Mouse (Mus musculus) forebrain, embryonic 11.5 days (tissue): Measurements from ENCODE around the gene Amt. TPM values are rescaled to one million over a fixed set of nuclear protein-coding genes. Genes with fewer than 3 reads are reported as not detected.
"Not testable (repeated sequence)": the region's sequence is repeated elsewhere in the genome, so short reads cannot be mapped to it uniquely, and the experiment has no call there.

Source experiments
- ATAC-seq: fragments of 200-750 bp; cut with Nextera tagmentation; replicated peaks from 2 replicates; pipeline ENCODE4 v1.8.0; 2017; ENCODE audit warnings: moderate TSS enrichment; ENCODE audit not compliant: low FRiP score
- DNase-seq: peaks from one replicate; pipeline ENCODE4 v3.0.0-alpha.2; 2017; ENCODE audit warnings: low spot score
- H3K27ac ChIP-seq: fragments of 300-500 bp; sonication (generic); 2 replicates; pipeline ENCODE4 v1.5.1; 2014; ENCODE audit warnings: low read depth, low read length
- H3K27me3 ChIP-seq: fragments of 300-500 bp; sonication (generic); 2 replicates; pipeline ENCODE4 v1.6.1; 2014; ENCODE audit warnings: mild to moderate bottlenecking, low read length, mixed read lengths; ENCODE audit not compliant: control insufficient read depth, insufficient read depth
- H3K36me3 ChIP-seq: fragments of 300-500 bp; sonication (generic); 2 replicates; pipeline ENCODE4 v1.6.1; 2014; ENCODE audit warnings: mild to moderate bottlenecking, low read length, moderate library complexity, mixed read lengths; ENCODE audit not compliant: control insufficient read depth, insufficient read depth
- H3K4me1 ChIP-seq: fragments of 300-500 bp; sonication (generic); replicated peaks from 2 replicates; pipeline ENCODE4 v1.6.1; 2014; ENCODE audit warnings: low read length, mixed read lengths; ENCODE audit not compliant: control insufficient read depth, insufficient read depth
- H3K4me2 ChIP-seq: fragments of 300-500 bp; sonication (generic); 2 replicates; pipeline ENCODE4 v1.6.1; 2014; ENCODE audit warnings: low read depth, mild to moderate bottlenecking, low read length, moderate library complexity, mixed read lengths; ENCODE audit not compliant: severe bottlenecking
- H3K4me3 ChIP-seq: fragments of 300-500 bp; sonication (generic); 2 replicates; pipeline ENCODE4 v1.5.1; 2014; ENCODE audit warnings: low read depth, low read length
- H3K9ac ChIP-seq: fragments of 300-500 bp; sonication (generic); 2 replicates; pipeline ENCODE4 v1.6.1; 2014; ENCODE audit warnings: low read length
- H3K9me3 ChIP-seq: fragments of 300-500 bp; sonication (generic); 2 replicates; pipeline ENCODE4 v1.6.1; 2016; ENCODE audit warnings: low read length, mixed read lengths; ENCODE audit not compliant: control insufficient read depth
- WGBS: fragments of 180-500 bp; shearing (Covaris S2); extraction: QIAGEN DNeasy Blood & Tissue Kit; methylation state at CpG from one replicate; pipeline ENCODE4 v1.1.7; 2014; 5-methylcytosine and 5-hydroxymethylcytosine counted together
- polyA plus RNA-seq: library from polyadenylated mRNA; unstranded; fragments of >200 nt; fragmentation: Nextera tagmentation; extraction: Ambion mirVana; gene quantifications from 2 replicates; pipeline ENCODE4 v1.2.1, GENCODE M21; 2014

Amt gene
- polyA plus RNA-seq, 1 experiment from 2014 or later, result 25.9 TPM

DNA sequence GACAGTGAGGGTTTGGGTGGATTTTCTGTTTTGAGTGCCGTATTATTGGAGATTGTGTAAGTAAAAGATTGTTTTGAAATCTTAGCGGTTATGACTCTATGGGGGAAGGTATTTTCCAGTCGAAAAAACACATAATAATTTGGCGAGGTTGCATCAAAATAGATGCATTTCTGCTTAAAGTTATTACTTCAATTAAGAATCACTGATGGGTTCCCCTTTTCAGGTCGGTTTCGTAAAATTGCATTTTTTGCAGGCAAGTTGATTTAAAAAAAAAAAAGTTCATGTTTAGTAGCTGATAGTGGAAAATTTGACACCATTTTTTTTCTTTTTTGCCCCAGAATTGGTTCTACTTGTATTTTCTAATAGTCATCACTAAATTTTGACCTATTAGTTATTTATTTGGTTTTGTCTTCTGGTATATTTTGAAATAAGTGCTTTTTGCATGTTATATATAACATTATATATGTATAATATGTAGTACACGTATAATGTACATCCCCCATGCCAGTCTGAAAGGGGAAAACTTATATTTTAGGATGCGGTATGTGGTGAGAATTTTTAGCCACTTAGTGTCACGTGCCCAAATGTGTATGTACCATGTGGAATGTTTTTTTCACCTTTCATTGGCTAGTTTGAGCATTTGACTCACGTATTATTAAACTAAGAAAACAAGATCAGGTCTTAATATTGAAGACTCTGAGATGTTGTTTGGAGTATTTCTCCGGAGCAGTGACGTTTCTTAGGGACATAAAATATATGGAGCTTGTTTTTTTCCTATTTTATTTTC, 10.6 kb downstream of the Amt start:
- no peaks in the 10 kb centered on the region for H3K36me3 ChIP-seq
- DNase-seq (no peak), ATAC-seq (no peak)
- H3K4me2 ChIP-seq, result peak overlapping the region; percentile 59
- no peaks in the 10 kb centered on the region for H3K9me3 ChIP-seq
- 28% methylated on average over 12 of the region's 12 CpGs for WGBS
- H3K9ac ChIP-seq, result peak overlapping the region; percentile 94
- peak overlapping the region; percentile 90 for H3K4me3 ChIP-seq
- peaks cover 3% of the 10 kb centered on the region; the same call in 1 of the 2 replicates for H3K4me1 ChIP-seq
- no peaks in the 10 kb centered on the region for H3K27me3 ChIP-seq
- H3K27ac ChIP-seq, result peak overlapping the region; percentile 99; the same call in 1 of the 2 replicates

DNA sequence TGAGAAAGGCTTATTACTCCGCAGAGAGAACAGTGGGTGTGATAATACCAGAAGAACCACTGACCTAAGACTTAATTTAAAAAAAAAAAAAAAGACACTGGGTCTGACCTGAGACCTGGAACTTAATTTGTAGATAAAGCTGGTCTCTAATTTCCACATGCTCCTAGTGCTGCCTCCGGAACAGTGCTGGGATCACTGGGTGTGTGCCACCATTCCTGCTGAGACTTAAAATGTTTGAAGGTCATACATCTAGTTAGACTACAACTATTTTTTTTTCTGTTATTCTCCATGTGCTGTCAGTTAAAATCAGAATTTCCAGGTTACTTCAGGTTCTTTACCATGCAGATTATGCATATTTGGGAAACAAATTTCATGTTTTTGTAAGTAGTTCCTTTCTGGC, 11.5 kb downstream of the Amt start:
- H3K9ac ChIP-seq, result peak overlapping the region; percentile 27; the same call in 1 of the 2 replicates
- H3K4me2 ChIP-seq, result peak overlapping the region; percentile 59
- H3K27me3 ChIP-seq, result no peaks in the 10 kb centered on the region
- no peak overlapping the region for H3K27ac ChIP-seq
- ATAC-seq (no peak), DNase-seq (no peak)
- WGBS, result 77% methylated on average over 2 of the region's 2 CpGs
- peaks cover 3% of the 10 kb centered on the region; the same call in 1 of the 2 replicates for H3K4me1 ChIP-seq
- no peaks in the 10 kb centered on the region for H3K9me3 ChIP-seq
- no peaks in the 10 kb centered on the region for H3K36me3 ChIP-seq
- H3K4me3 ChIP-seq, result peak overlapping the region; percentile 90

DNA sequence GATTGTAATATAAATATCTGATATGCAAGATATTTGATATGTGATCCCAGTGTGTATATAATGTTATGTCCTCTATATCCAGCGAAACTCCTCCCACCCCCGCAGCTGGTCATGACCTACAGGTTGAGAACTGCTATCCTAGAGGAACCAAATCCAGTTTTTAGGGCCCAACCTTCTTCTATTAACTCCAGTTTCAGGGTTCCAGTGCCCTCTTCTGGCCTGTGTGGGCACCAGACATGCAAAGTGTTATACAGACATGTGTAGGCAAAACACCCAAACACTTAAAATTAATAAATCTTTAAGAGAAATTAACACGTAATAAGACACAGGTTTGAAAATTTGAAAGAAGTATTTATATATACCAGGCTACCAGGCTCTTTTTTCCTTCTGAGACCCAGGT, 20.9 kb downstream of the Amt start:
- Histone ChIP-seq H3K27me3 (no peaks in the 10 kb centered on the region), H3K4me1 (no peaks in the 10 kb centered on the region), H3K27ac (no peak overlapping the region), H3K9me3 (no peaks in the 10 kb centered on the region), H3K4me3 (no peak overlapping the region), H3K9ac (no peak overlapping the region), H3K4me2 (no peak overlapping the region), H3K36me3 (peaks cover 2% of the 10 kb centered on the region; the same call in 1 of the 2 replicates)
- 96% methylated on average over 3 of the region's 3 CpGs for WGBS
- ATAC-seq (no peak), DNase-seq (no peak)

DNA sequence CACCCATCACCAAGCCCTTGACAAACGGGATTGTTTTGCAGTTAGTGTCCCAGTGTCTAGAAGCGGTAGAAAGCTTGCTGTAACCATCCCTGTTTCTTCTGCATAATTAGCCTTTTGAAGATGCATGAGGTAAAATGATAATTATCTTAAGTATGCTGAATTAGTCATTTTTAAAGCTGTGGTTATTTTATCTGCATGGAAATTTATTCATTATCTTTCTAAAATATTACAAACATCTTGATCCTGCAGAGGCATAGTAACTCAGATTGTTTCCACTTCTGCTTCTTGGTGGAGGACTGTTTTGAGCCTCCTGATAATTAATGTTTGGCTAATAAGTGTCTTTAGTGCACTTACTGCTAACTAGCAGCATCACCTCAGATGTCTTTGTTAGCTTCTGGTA, 21.8 kb downstream of the Amt start:
- Histone ChIP-seq H3K4me1 (no peaks in the 10 kb centered on the region), H3K9ac (no peak overlapping the region), H3K4me2 (no peak overlapping the region), H3K36me3 (peaks cover 2% of the 10 kb centered on the region; the same call in 1 of the 2 replicates), H3K9me3 (no peaks in the 10 kb centered on the region), H3K27ac (no peak overlapping the region), H3K4me3 (no peak overlapping the region), H3K27me3 (no peaks in the 10 kb centered on the region)
- 94% methylated on average over 2 of the region's 2 CpGs for WGBS
- no peak for ATAC-seq
- DNase-seq, result no peak

DNA sequence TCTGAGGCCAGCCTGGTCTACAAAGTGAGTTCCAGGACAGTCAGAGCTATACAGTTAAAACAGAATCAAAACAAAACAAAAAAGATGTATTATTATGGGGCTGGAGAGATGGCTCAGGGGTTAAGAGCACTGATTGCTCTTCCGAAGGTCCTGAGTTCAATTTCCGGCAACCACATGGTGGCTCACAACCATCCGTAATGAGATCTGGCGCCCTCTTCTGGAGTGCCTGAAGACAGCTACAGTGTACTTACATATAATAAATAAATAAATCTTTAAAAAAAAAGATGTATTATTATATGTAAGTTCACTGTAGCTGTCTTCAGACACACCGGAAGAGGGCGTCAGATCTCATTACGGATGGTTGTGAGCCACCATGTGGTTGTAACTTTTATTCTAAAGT, 25.4 kb downstream of the Amt start:
- H3K4me3 ChIP-seq, H3K4me1 ChIP-seq, ATAC-seq, H3K27ac ChIP-seq, H3K4me2 ChIP-seq, DNase-seq, H3K9ac ChIP-seq, H3K36me3 ChIP-seq, H3K9me3 ChIP-seq, H3K27me3 ChIP-seq: not testable (repeated sequence)
- 88% methylated on average over 7 of the region's 7 CpGs for WGBS

DNA sequence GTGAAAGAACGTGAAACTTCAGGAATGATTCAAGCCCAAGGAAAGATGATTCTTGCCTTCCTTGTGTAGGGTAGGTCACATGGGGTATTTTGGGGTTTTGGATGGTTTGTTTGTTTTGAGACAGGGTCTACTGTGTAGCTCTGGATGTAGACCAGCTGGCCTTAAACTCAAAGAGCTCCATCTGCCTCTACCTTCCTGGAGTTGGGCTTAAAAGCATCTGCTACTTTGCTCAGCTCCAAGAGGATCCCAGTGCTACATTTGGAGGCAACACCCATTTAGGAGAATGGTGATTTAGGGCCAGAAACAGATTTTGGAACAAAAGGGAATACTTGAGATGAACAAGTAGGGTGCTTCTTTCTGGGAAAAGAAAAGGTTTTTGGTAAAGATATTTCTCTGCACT, 28.1 kb downstream of the Amt start:
- WGBS, result 94% methylated on average over 1 of the region's 1 CpGs
- Histone ChIP-seq H3K27ac (no peak overlapping the region), H3K4me2 (no peak overlapping the region), H3K9ac (no peak overlapping the region), H3K36me3 (peaks cover 11% of the 10 kb centered on the region), H3K27me3 (no peaks in the 10 kb centered on the region), H3K4me3 (no peak overlapping the region), H3K4me1 (no peaks in the 10 kb centered on the region), H3K9me3 (no peaks in the 10 kb centered on the region)
- DNase-seq (no peak), ATAC-seq (no peak)

DNA sequence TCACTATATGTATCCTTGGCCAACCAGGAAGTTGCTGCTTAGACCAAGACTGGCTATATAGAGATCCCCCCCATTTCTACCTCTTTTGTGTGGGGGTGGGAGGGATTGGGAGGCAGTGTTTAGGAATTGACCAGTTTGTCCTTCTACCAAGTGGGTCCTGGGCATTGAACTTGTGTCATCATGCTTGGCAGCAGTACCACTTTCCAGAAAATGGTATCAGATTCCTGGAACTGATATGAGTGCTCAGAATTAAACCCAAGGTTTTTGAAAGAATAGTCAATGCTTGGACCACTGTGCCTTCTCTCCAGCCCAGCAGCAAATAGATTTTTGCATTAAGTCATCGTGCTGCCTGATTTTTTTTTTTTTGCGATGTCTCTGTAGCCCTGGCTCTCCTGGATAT, 29.2 kb downstream of the Amt start:
- H3K9me3 ChIP-seq, result no peaks in the 10 kb centered on the region
- H3K27me3 ChIP-seq, result no peaks in the 10 kb centered on the region
- H3K27ac ChIP-seq, result no peak overlapping the region
- DNase-seq (no peak), ATAC-seq (no peak)
- H3K9ac ChIP-seq, result no peak overlapping the region
- no peak overlapping the region for H3K4me2 ChIP-seq
- peaks cover 11% of the 10 kb centered on the region for H3K36me3 ChIP-seq
- no peaks in the 10 kb centered on the region for H3K4me1 ChIP-seq
- no peak overlapping the region for H3K4me3 ChIP-seq
- 98% methylated on average over 2 of the region's 2 CpGs for WGBS

DNA sequence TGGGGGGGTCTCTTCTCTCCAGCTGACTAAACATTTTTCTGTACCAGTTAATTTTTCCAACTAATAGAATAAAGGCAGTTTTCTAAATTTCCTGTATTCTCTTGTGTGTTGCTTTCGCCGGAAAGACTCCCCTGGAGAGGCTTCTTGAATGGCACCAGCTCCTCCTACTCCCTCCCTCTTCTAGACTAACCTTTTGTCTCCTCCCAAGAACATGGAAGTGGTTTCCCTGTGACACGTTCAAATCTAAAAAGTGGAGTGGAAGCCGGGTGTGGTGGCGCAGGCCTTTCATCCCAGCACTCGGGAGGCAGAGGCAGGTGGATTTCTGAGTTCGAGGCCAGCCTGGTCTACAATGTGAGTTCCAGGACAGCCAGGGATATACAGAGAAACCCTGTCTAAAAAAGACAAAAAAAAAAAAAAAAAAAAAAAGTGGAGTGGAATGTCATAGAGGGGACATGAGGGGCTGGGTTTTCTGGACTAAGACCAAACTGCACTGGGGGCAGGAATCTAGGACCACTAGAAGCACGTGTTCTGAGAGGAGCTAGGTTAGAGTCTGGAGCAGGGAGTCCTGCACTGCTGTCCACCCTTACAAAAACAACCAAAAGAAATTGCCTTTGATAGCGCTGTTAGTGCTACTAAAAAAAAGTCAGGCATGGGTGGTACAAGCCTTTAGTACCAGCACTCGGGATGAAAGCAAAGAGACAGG, 41.3 kb downstream of the Amt start:
- Histone ChIP-seq H3K4me3 (no peak overlapping the region), H3K9ac (peak overlapping the region; percentile 90; the same call in 1 of the 2 replicates)

More for the DNA sequence above, 41.3 kb downstream of the Amt start:
- Histone ChIP-seq H3K27ac (peak overlapping the region; percentile 88), H3K9me3 (no peaks in the 10 kb centered on the region), H3K4me1 (peaks cover 10% of the 10 kb centered on the region), H3K4me2 (peak overlapping the region; percentile 86; the same call in 1 of the 2 replicates), H3K36me3 (peaks cover 4% of the 10 kb centered on the region; the same call in 1 of the 2 replicates), H3K27me3 (no peaks in the 10 kb centered on the region)
- DNase-seq (no peak), ATAC-seq (no peak)
- 67% methylated on average over 10 of the region's 10 CpGs for WGBS
